In the genomic region with DNA sequence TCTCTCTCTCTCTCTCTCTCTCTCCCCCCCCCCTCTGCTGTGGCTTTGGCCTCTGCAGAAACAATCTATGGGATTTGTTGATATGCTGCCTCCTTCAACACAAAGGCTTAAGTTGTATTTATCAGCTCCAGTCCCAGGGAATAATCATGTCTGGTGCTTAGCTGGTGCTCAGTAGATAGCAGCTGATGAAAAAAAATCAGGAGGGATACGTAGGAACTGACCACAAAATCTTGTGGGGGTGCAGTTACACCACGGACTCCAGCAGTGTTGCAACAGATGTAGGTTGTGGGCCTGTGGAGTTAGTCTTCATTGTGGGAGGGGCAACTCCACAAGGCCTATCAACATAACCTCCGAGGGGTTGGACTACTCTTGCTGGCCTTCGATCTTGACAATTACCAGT, we compare ENCODE assay signal across 21 mouse cellular contexts. TPM values are rescaled to one million over a fixed set of nuclear protein-coding genes. Genes with fewer than 3 reads are reported as not detected.
"Had no signal": no experiment of that assay in that cellular context is flagged by ENCODE, and none has a peak within 500 bp of the region (broad histone marks: within the 10 kb centered on the region; RNA-seq: fewer than 3 reads in every experiment).

No protein-coding gene starts in this region.

- H3K36me3 ChIP-seq: intestine, embryonic 15.5 days; limb, embryonic 15.5 days; neural tube, embryonic 12.5 days; stomach, embryonic 15.5 days had no signal

- H3K27me3 ChIP-seq: intestine, embryonic 15.5 days; limb, embryonic 15.5 days; neural tube, embryonic 12.5 days had no signal

- H3K4me3 ChIP-seq: intestine, embryonic 15.5 days; limb, embryonic 15.5 days; neural tube, embryonic 12.5 days; stomach, embryonic 15.5 days had no signal

- H3K9ac ChIP-seq: intestine, embryonic 15.5 days; limb, embryonic 15.5 days; lung, embryonic 14.5 days; neural tube, embryonic 12.5 days; stomach, embryonic 15.5 days had no signal

- H3K4me1 ChIP-seq: intestine, embryonic 15.5 days; neural tube, embryonic 12.5 days; stomach, embryonic 15.5 days had no signal

- H3K9me3 ChIP-seq: intestine, embryonic 15.5 days; limb, embryonic 15.5 days; neural tube, embryonic 12.5 days; stomach, embryonic 15.5 days had no signal

- DNase-seq: kidney, adult 8-10 months; kidney, postnatal 36 days; layer of hippocampus, adult 9-11 months; layer of hippocampus, postnatal 36 days; lung, embryonic 14.5 days; lung, postnatal 14 days; midbrain, embryonic 14.5 days; right cerebral cortex, postnatal 4 days; spleen, adult 18-20 months; thymus, postnatal 36 days had no signal

- ATAC-seq: intestine, embryonic 15.5 days had no signal

- H3K4me2 ChIP-seq: intestine, embryonic 15.5 days; limb, embryonic 15.5 days; lung, embryonic 14.5 days; neural tube, embryonic 12.5 days; stomach, embryonic 15.5 days had no signal

- H3K27ac ChIP-seq: intestine, embryonic 15.5 days; limb, embryonic 15.5 days; macrophage; neural tube, embryonic 12.5 days; stomach, embryonic 15.5 days had no signal

RNA-seq across cellular contexts. Expression of gene Gjb2, which starts 8.6 kb away (rescaled TPM):
- total RNA-seq: neutrophil, adult 5-6 weeks had no signal
- polyA plus RNA-seq: macrophage had no signal

RNA-seq across cellular contexts. Expression of gene Gm4491, which starts 19.8 kb away (rescaled TPM):
- total RNA-seq: monocyte, adult 5-6 weeks; neutrophil, adult 5-6 weeks had no signal
- polyA plus RNA-seq: kidney, embryonic 16.5 days; limb, embryonic 11.5 days; lung, embryonic 14.5 days; macrophage; neural tube, embryonic 12.5 days; stomach, embryonic 15.5 days; testis, adult 2 months; thymus, postnatal 0 days had no signal

RNA-seq across cellular contexts. Expression of gene Gjb6, which starts 37.6 kb away (rescaled TPM):
- total RNA-seq: monocyte, adult 5-6 weeks; neutrophil, adult 5-6 weeks had no signal
- polyA plus RNA-seq: lung, embryonic 14.5 days; macrophage; testis, adult 2 months had no signal

RNA-seq across cellular contexts. Expression of gene Gja3, which starts 38.0 kb away (rescaled TPM):
- total RNA-seq: monocyte, adult 5-6 weeks; neutrophil, adult 5-6 weeks had no signal
- polyA plus RNA-seq: macrophage; midbrain, embryonic 14.5 days had no signal
